Mouse (Mus musculus): ENCODE results near the gene Rerg. TPM values are rescaled to one million over a fixed set of nuclear protein-coding genes. Genes with fewer than 3 reads are reported as not detected.

Gene Rerg
- polyA plus RNA-seq, 1 experiment, result 3.1 TPM

GRCm38 (mm10) chr6:137209992-137210391, 39.7 kb upstream of the Rerg start:
- Histone ChIP-seq H3ac (ENCODE audit: control insufficient read depth, insufficient read length) (no peak overlapping the region), H3K79me2 (ENCODE audit: control insufficient read depth, insufficient read depth) (no peaks in the 10 kb centered on the region), H3K36me3 (ENCODE audit: control insufficient read depth, insufficient read depth) (no peaks in the 10 kb centered on the region), H3K4me3 (no peak overlapping the region), H3K4me2 (ENCODE audit: low read depth) (no peak overlapping the region), H3K27me3 (ENCODE audit: control insufficient read depth, insufficient read depth, insufficient read length) (no peaks in the 10 kb centered on the region)
- no peak for TF ChIP-seq TCF12 (IDR thresholded peaks at IDR 0.05; ENCODE audit: insufficient read depth, poor library complexity, severe bottlenecking)
- TF ChIP-seq POLR2A (IDR thresholded peaks at IDR 0.05; ENCODE audit: insufficient read length, low read depth), result no peak
- no peak for TF ChIP-seq POLR2AphosphoS2 (IDR thresholded peaks at IDR 0.05; ENCODE audit: insufficient read length, low read depth)
- TF ChIP-seq USF1 (IDR thresholded peaks at IDR 0.05; ENCODE audit: low read depth), result no peak
- TF ChIP-seq E2F4 (IDR thresholded peaks at IDR 0.05; ENCODE audit: insufficient read depth), result no peak
- TF ChIP-seq REST (IDR thresholded peaks at IDR 0.05; ENCODE audit: insufficient read depth, insufficient read length), result no peak
- TF ChIP-seq TCF3 (IDR thresholded peaks at IDR 0.05; ENCODE audit: insufficient read length, low read depth), result no peak
- no peak for TF ChIP-seq MYOG (IDR thresholded peaks at IDR 0.05; ENCODE audit: control insufficient read depth in 1 of 3, insufficient read depth in 1 of 3, insufficient read length in 2 of 3, low read depth in 2 of 3)
- TF ChIP-seq SRF (IDR thresholded peaks at IDR 0.05; ENCODE audit: control insufficient read depth, insufficient read length, low read depth), result no peak

DNA sequence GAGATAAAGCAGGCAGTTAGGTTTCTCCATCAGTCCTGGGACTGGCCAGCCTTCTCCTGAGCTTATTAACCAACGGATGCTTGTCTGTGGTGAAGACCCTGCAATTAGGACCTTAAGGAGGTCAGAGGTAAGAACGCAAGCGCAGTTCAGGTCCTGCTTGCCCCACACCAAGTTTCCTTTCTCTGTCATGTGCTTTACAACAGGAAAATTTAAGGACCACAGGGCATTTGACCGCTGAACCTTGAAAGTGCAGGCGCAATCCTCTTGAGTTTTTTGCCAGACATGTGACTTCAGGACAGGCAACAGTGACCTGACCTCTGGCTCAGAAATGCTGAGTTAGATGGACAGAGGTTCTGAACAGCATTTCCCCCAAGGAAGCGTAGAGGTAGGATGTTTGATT, 36.8 kb upstream of the Rerg start:
- H3K4me2 ChIP-seq (ENCODE audit: low read depth), result no peak overlapping the region
- no peak overlapping the region for H3ac ChIP-seq (ENCODE audit: control insufficient read depth, insufficient read length)
- no peak overlapping the region for H3K4me3 ChIP-seq
- no peaks in the 10 kb centered on the region for H3K79me2 ChIP-seq (ENCODE audit: control insufficient read depth, insufficient read depth)
- TF ChIP-seq USF1 (IDR thresholded peaks at IDR 0.05; ENCODE audit: low read depth), result no peak
- TF ChIP-seq MYOG (IDR thresholded peaks at IDR 0.05; ENCODE audit: control insufficient read depth in 1 of 3, insufficient read depth in 1 of 3, insufficient read length in 2 of 3, low read depth in 2 of 3), result no peak
- TF ChIP-seq MYOD1 (IDR thresholded peaks at IDR 0.05; ENCODE audit: control insufficient read depth in 1 of 3, insufficient read length in 2 of 3, low read depth in 2 of 3), result no peak
- TF ChIP-seq POLR2A (IDR thresholded peaks at IDR 0.05; ENCODE audit: insufficient read length, low read depth), result no peak
- H3K36me3 ChIP-seq (ENCODE audit: control insufficient read depth, insufficient read depth), result no peaks in the 10 kb centered on the region
- H3K27me3 ChIP-seq (ENCODE audit: control insufficient read depth, insufficient read depth, insufficient read length), result peaks cover 4% of the 10 kb centered on the region

DNA sequence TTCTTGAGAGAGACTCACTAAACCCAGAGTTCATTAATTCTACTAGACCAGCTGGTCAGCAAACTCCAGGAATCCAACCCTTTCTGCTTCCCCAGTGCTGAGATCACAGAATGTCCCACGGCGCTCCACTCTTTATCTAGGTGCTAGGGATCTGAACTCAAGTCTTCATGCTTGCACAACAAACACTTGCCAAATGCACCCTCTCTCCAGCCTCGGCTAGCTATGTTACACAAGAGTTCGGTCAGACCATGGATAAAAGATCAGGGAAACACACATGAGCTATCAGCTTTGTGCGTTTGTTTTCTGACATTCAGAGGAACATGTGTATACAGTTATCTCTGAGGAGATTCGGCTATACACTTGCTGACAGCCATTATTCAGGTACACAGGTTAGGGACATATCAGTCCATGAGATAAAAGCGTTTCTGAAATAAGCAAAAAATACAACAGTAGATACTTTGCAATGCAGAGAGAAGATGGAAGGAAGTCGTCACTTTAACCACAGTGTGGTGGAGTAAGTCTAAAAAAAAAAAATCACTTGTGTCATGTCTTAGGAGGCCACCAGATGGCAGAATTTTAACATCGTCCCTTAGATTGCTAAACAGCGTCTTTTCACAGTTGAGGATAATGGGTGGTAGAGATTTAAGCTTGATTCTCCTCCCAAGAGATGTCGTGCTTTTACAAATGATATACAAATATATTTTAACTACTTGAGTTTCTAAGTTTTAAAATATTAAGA, 35.5 kb upstream of the Rerg start:
- H3K27me3 ChIP-seq (ENCODE audit: control insufficient read depth, insufficient read depth, insufficient read length), result peaks cover 4% of the 10 kb centered on the region
- no peak overlapping the region for H3K4me3 ChIP-seq
- no peak overlapping the region for H3K4me2 ChIP-seq (ENCODE audit: low read depth)
- no peak overlapping the region for H3ac ChIP-seq (ENCODE audit: control insufficient read depth, insufficient read length)
- H3K79me2 ChIP-seq (ENCODE audit: control insufficient read depth, insufficient read depth), result no peaks in the 10 kb centered on the region
- no peaks in the 10 kb centered on the region for H3K36me3 ChIP-seq (ENCODE audit: control insufficient read depth, insufficient read depth)
- TF ChIP-seq MYOD1 (IDR thresholded peaks at IDR 0.05; ENCODE audit: control insufficient read depth in 1 of 3, insufficient read length in 2 of 3, low read depth in 2 of 3), result no peak
- TF ChIP-seq CEBPB (IDR thresholded peaks at IDR 0.05; ENCODE audit: insufficient read depth, poor library complexity, severe bottlenecking), result no peak
- TF ChIP-seq USF1 (IDR thresholded peaks at IDR 0.05; ENCODE audit: low read depth), result no peak
- TF ChIP-seq POLR2A (IDR thresholded peaks at IDR 0.05; ENCODE audit: insufficient read length, low read depth), result no peak
- TF ChIP-seq MAX (IDR thresholded peaks at IDR 0.05; ENCODE audit: low read depth), result no peak
- TF ChIP-seq TCF3 (IDR thresholded peaks at IDR 0.05; ENCODE audit: insufficient read length, low read depth), result no peak
- no peak for TF ChIP-seq POLR2AphosphoS2 (IDR thresholded peaks at IDR 0.05; ENCODE audit: insufficient read length, low read depth)
- no peak for TF ChIP-seq SRF (IDR thresholded peaks at IDR 0.05; ENCODE audit: control insufficient read depth, insufficient read length, low read depth)
- no peak for TF ChIP-seq REST (IDR thresholded peaks at IDR 0.05; ENCODE audit: insufficient read depth, insufficient read length)
- TF ChIP-seq TCF12 (IDR thresholded peaks at IDR 0.05; ENCODE audit: insufficient read depth, poor library complexity, severe bottlenecking), result no peak

- TF ChIP-seq TCF3 (IDR thresholded peaks at IDR 0.05; ENCODE audit: insufficient read length, low read depth) (no peak), USF1 (IDR thresholded peaks at IDR 0.05; ENCODE audit: low read depth) (no peak), MAX (IDR thresholded peaks at IDR 0.05; ENCODE audit: low read depth) (no peak), MYOG (IDR thresholded peaks at IDR 0.05; ENCODE audit: control insufficient read depth in 1 of 3, insufficient read depth in 1 of 3, insufficient read length in 2 of 3, low read depth in 2 of 3) (no peak), REST (IDR thresholded peaks at IDR 0.05; ENCODE audit: insufficient read depth, insufficient read length) (no peak), CEBPB (IDR thresholded peaks at IDR 0.05; ENCODE audit: insufficient read depth, poor library complexity, severe bottlenecking) (no peak), E2F4 (IDR thresholded peaks at IDR 0.05; ENCODE audit: insufficient read depth) (no peak), SRF (IDR thresholded peaks at IDR 0.05; ENCODE audit: control insufficient read depth, insufficient read length, low read depth) (no peak), POLR2A (IDR thresholded peaks at IDR 0.05; ENCODE audit: insufficient read length, low read depth) (no peak), TCF12 (IDR thresholded peaks at IDR 0.05; ENCODE audit: insufficient read depth, poor library complexity, severe bottlenecking) (no peak), POLR2AphosphoS2 (IDR thresholded peaks at IDR 0.05; ENCODE audit: insufficient read length, low read depth) (no peak), MYOD1 (IDR thresholded peaks at IDR 0.05; ENCODE audit: control insufficient read depth in 1 of 3, insufficient read length in 2 of 3, low read depth in 2 of 3) (no peak)
- H3ac ChIP-seq (ENCODE audit: control insufficient read depth, insufficient read length), result no peak overlapping the region
- H3K4me3 ChIP-seq, result no peak overlapping the region
- no peak overlapping the region for H3K4me2 ChIP-seq (ENCODE audit: low read depth)
- no peaks in the 10 kb centered on the region for H3K79me2 ChIP-seq (ENCODE audit: control insufficient read depth, insufficient read depth)
- H3K27me3 ChIP-seq (ENCODE audit: control insufficient read depth, insufficient read depth, insufficient read length), result peaks cover 4% of the 10 kb centered on the region
- no peaks in the 10 kb centered on the region for H3K36me3 ChIP-seq (ENCODE audit: control insufficient read depth, insufficient read depth)
These were observed 32.4 kb upstream of the Rerg start for GRCm38 (mm10) chr6:137202661-137203060.

DNA sequence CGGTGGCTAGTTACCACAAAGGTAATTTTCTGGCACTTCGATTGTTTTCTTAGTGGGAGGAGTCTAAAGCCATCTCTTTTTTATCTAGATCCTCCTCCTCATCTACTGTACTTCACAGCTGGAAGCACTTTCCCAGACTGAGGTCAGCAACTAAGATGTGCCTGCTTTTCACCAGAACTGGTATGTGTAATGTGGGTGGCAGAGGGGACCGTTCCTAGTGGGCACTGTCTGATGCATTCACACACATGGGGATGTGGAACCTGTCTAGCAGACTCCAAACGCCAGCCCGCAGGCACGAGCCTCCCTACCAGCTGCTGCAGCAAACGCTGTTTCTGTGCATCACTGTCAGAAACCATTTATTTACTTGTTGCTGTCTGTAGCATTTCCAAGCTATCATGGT, 31.3 kb upstream of the Rerg start:
- Histone ChIP-seq H3K27me3 (ENCODE audit: control insufficient read depth, insufficient read depth, insufficient read length) (peaks cover 9% of the 10 kb centered on the region), H3K4me3 (no peak overlapping the region), H3K4me2 (ENCODE audit: low read depth) (peak overlapping the region; percentile 38), H3K79me2 (ENCODE audit: control insufficient read depth, insufficient read depth) (no peaks in the 10 kb centered on the region), H3K36me3 (ENCODE audit: control insufficient read depth, insufficient read depth) (no peaks in the 10 kb centered on the region), H3ac (ENCODE audit: control insufficient read depth, insufficient read length) (no peak overlapping the region)
- TF ChIP-seq POLR2A (IDR thresholded peaks at IDR 0.05; ENCODE audit: insufficient read length, low read depth) (no peak), MYOD1 (IDR thresholded peaks at IDR 0.05; ENCODE audit: control insufficient read depth in 1 of 3, insufficient read length in 2 of 3, low read depth in 2 of 3) (no peak), CEBPB (IDR thresholded peaks at IDR 0.05; ENCODE audit: insufficient read depth, poor library complexity, severe bottlenecking) (no peak), MAX (IDR thresholded peaks at IDR 0.05; ENCODE audit: low read depth) (no peak), E2F4 (IDR thresholded peaks at IDR 0.05; ENCODE audit: insufficient read depth) (no peak), TCF3 (IDR thresholded peaks at IDR 0.05; ENCODE audit: insufficient read length, low read depth) (no peak), SRF (IDR thresholded peaks at IDR 0.05; ENCODE audit: control insufficient read depth, insufficient read length, low read depth) (no peak), POLR2AphosphoS2 (IDR thresholded peaks at IDR 0.05; ENCODE audit: insufficient read length, low read depth) (no peak), REST (IDR thresholded peaks at IDR 0.05; ENCODE audit: insufficient read depth, insufficient read length) (no peak), MYOG (IDR thresholded peaks at IDR 0.05; ENCODE audit: control insufficient read depth in 1 of 3, insufficient read depth in 1 of 3, insufficient read length in 2 of 3, low read depth in 2 of 3) (no peak), TCF12 (IDR thresholded peaks at IDR 0.05; ENCODE audit: insufficient read depth, poor library complexity, severe bottlenecking) (no peak), USF1 (IDR thresholded peaks at IDR 0.05; ENCODE audit: low read depth) (no peak)
